In the genomic region with DNA sequence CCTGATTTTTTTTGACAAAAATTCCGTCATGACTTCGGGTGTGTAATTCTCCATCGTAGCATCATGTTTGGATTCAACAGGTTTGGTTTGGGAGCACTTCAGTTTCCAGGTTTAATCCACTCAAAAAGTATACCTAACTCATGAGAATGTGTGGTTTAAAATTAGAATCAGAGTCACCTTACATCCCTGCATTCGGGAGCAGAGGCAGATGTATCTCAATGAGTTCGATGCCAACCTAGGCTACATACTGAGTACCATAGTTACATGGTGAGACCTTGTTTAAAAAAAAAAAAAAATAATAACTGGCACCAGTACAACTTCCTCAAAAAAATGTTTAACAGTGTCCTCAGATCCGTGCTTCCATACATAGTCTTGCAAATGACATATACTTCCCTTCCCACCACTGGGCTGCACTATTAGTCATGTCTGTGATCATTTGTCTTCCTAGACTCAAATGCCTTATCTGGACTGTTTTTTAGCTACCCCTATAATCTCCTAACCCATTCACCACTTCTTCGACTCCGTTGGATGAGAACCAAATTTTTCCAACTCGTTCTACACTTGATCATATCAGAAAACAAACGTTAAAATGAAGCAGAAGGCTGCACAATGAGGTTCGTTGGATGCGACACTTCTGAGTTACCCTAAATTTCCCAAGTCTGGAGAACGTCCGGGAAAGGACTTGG, we compare ENCODE assay signal across 1 mouse cellular context.
TF ChIP-seq lines count a peak whose summit lies in the region.

No protein-coding gene starts in this region.

TF ChIP-seq in CH12.LX, 34 proteins besides CTCF, POLR2A, EP300 and RAD21 (continued from another document):
- 0 out of 2 replicates have a peak, but pooled peaks have one; percentile 5 for TF ChIP-seq JUND (conservative IDR thresholded peaks at IDR 0.05; ENCODE audit: low read depth, low read length)
- TF ChIP-seq NELFE (IDR thresholded peaks at IDR 0.05; ENCODE audit: low read depth, low read length) = no peak
- TF ChIP-seq CHD2 (IDR thresholded peaks at IDR 0.05; ENCODE audit: low read length) = no peak
- TF ChIP-seq POLR2AphosphoS2 (IDR thresholded peaks at IDR 0.05; ENCODE audit: low read depth, low read length) = no peak
TF ChIP-seq in CH12.LX: peak in this region for 3.
